Mouse (Mus musculus): Measurements from ENCODE around the gene Olfr1287. TPM values are rescaled to one million over a fixed set of nuclear protein-coding genes. Genes with fewer than 3 reads are reported as not detected.

The Olfr1287 gene
- not detected for total RNA-seq (2021)
- long read RNA-seq, experiment 1, result 0 reads
- long read RNA-seq, experiment 2, result 0 reads

DNA sequence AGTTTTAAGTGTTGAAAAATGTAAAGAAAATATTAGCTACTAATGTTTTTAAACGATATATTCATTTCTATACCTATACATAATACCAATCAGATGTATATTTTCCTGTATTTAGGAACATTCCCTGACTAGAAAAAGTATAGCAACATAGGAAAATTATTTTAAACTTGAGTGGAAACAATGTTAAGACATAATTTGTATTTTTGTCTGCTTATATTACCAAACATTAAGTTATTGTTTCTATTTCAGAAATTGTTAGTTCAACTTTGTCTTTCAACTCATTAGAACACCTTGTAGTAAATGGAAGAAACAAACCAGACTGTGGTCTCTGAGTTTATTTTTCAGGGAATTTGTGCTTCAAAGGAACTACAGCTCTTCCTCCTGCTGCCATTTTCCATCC lies at the start of gene Olfr1287:
Gene Olfr1287 (plus strand): TSS at position 301 of the 400 bp plus-strand sequence.
- no peak for DNase-seq (ENCODE audit: low spot score in 2 of 2)

DNA sequence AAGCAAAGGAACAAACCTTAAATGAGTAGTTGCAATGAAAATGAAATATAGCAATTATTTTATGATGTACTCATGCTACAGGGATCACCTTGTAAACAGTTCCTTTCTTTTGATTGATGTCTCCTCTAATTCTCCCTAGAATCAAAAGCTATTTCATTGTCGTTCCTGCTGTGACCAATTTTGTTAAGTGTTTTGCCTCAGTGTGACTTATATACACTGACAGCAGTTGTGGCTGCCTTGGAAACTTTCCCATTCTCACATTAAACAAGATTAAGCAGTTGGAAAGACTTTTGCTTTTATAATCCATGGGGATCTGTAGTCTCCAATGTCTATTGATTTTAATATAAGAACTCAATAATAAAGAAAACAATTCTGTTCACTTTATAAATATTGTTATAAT lies 26.0 kb upstream of the Olfr1287 start, which contains the start of gene Olfr1286:
Gene Olfr1286 (minus strand): TSS at position 185 of the 400 bp plus-strand sequence.
- DNase-seq (ENCODE audit: low spot score in 2 of 2), result no peak

DNA sequence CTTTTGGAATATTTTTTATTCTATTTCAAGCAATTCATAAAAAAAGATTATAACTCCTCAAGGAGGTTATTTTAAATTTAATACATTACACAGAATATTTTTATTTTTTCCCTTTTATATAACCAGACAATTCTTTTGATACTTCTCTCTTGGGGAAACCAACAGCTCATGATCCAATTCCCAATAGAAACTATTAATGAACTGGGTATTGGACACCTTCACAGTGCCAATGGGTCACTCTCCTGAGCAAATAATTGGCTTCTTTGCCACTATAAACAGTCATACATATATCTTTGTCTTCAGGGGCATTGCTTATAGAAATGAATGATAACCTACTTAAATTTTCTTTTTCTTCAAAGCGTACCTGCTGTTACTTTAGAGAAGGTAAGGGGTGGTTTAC lies 24.9 kb downstream of the Olfr1287 start, which contains the start of gene Olfr1288:
Gene Olfr1288 (plus strand): TSS at position 301 of the 400 bp plus-strand sequence.
- no peak for DNase-seq (ENCODE audit: low spot score in 2 of 2)

- DNase-seq (ENCODE audit: low spot score in 2 of 2), result no peak
These were observed 31.6 kb downstream of the Olfr1287 start, which contains the start of gene Olfr1289 for GRCm38 (mm10) chr2:111480519-111480918. TSS of gene Olfr1289 (plus strand) at chr2:111480819.

- DNase-seq (ENCODE audit: low spot score in 2 of 2), result no peak
These were observed 44.8 kb downstream of the Olfr1287 start, which contains the start of gene Olfr1290 for GRCm38 (mm10) chr2:111493729-111494128. TSS of gene Olfr1290 (minus strand) at chr2:111493829.

DNA sequence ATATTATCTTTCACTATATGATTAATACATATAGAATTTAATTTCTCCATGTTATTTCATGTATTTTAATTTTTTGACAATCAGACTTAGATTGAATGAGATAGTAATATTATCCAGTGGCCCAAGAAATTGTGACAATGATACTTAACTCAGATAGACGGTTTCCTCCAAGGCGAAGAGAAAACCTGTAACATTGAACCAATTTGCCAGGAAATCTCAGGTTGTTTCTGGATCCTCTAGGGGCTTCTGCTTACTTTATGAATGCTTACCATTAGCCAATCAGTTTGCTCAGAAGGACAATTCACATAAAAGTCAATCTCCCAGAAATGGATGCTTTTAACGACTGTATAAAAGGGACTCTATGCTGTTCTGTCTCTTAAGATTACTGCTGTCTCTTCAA lies 47.9 kb downstream of the Olfr1287 start, which contains the start of gene Olfr1291-ps1:
Gene Olfr1291-ps1 (plus strand): TSS at position 301 of the 400 bp plus-strand sequence.
- DNase-seq (ENCODE audit: low spot score in 2 of 2), result no peak

Other genes starting within 250 kb of the Olfr1287 start
- not detected for gene 4930430A15Rik, start 219.5 kb upstream of the Olfr1287 start, total RNA-seq (2021)
- gene Olfr1275, start 213.9 kb upstream of the Olfr1287 start, total RNA-seq (2021), result not detected
- gene Olfr1276, start 194.6 kb upstream of the Olfr1287 start, total RNA-seq (2021), result not detected
- not detected for gene Olfr1277, start 175.0 kb upstream of the Olfr1287 start, total RNA-seq (2021)
- not detected for gene Olfr1278, start 159.0 kb upstream of the Olfr1287 start, total RNA-seq (2021)
- not detected for gene Olfr1279, start 148.5 kb upstream of the Olfr1287 start, total RNA-seq (2021)
- not detected for gene Olfr1280, start 135.1 kb upstream of the Olfr1287 start, total RNA-seq (2021)
- gene Olfr1281, start 122.6 kb upstream of the Olfr1287 start, total RNA-seq (2021), result not detected
- gene Olfr1282, start 113.1 kb upstream of the Olfr1287 start, total RNA-seq (2021), result not detected
- gene Olfr1283, start 82.4 kb upstream of the Olfr1287 start, total RNA-seq (2021), result not detected
- not detected for gene Olfr1284, start 73.6 kb upstream of the Olfr1287 start, total RNA-seq (2021)
- not detected for gene Olfr1286, start 26.0 kb upstream of the Olfr1287 start, total RNA-seq (2021)
- gene Olfr1288, start 25.0 kb downstream of the Olfr1287 start, total RNA-seq (2021), result not detected
- gene Olfr1289, start 31.7 kb downstream of the Olfr1287 start, total RNA-seq (2021), result not detected
- not detected for gene Olfr1290, start 44.7 kb downstream of the Olfr1287 start, total RNA-seq (2021)
- not detected for gene Olfr1291-ps1, start 48.0 kb downstream of the Olfr1287 start, total RNA-seq (2021)
- not detected for gene Olfr1293-ps, start 76.1 kb downstream of the Olfr1287 start, total RNA-seq (2021)
- gene Olfr1294, start 91.1 kb downstream of the Olfr1287 start, total RNA-seq (2021), result not detected
- gene Olfr1295, start 120.5 kb downstream of the Olfr1287 start, total RNA-seq (2021), result not detected
- not detected for gene Olfr1297, start 177.4 kb downstream of the Olfr1287 start, total RNA-seq (2021)
- gene Olfr1298, start 200.1 kb downstream of the Olfr1287 start, total RNA-seq (2021), result not detected
- not detected for gene Olfr1299, start 212.3 kb downstream of the Olfr1287 start, total RNA-seq (2021)

Data from layer of hippocampus, postnatal 14 days (tissue).